Mouse (Mus musculus) midbrain, embryonic 13.5 days (tissue): ENCODE measurements around the gene Surf1. TPM values are rescaled to one million over a fixed set of nuclear protein-coding genes. Genes with fewer than 3 reads are reported as not detected.

Experiments
- polyA plus RNA-seq: library from polyadenylated mRNA; unstranded; fragments of >200 nt; fragmentation: Nextera tagmentation; extraction: Ambion mirVana; gene quantifications from 2 replicates; pipeline ENCODE4 v1.2.1, GENCODE M21; 2015

Surf1 gene
- polyA plus RNA-seq, 1 experiment from 2014 or later, result 76.5 TPM

Other genes with a start within 250 kb of the Surf1 start
- gene Lcn4, start 245.2 kb downstream of the Surf1 start, polyA plus RNA-seq, result not detected in 2 replicates
- gene Abo, start 51.6 kb downstream of the Surf1 start, polyA plus RNA-seq, result not detected in 2 replicates
- 31.0 and 33.9 TPM in 2 replicates for gene Surf6, start 13.7 kb downstream of the Surf1 start, polyA plus RNA-seq
- 160 and 164 TPM in 2 replicates for gene Med22, start 5.9 kb downstream of the Surf1 start, polyA plus RNA-seq
- 532 and 549 TPM in 2 replicates for gene Rpl7a, start 5.8 kb downstream of the Surf1 start, polyA plus RNA-seq
- 59.3 and 60.6 TPM in 2 replicates for gene Surf2, start 163 bp downstream of the Surf1 start, polyA plus RNA-seq
- 105 and 114 TPM in 2 replicates for gene Surf4, start 17.4 kb upstream of the Surf1 start, polyA plus RNA-seq
- 0.13 and 0.21 TPM in 2 replicates for gene Stkld1, start 17.5 kb upstream of the Surf1 start, polyA plus RNA-seq
- gene Rexo4, start 47.9 kb upstream of the Surf1 start, polyA plus RNA-seq, result 33.7 and 36.1 TPM in 2 replicates
- gene Adamts13, start 56.9 kb upstream of the Surf1 start, polyA plus RNA-seq, result not detected in 2 replicates
- gene Cacfd1, start 93.4 kb upstream of the Surf1 start, polyA plus RNA-seq, result 130 and 132 TPM in 2 replicates
- 3.6 and 3.8 TPM in 2 replicates for gene Slc2a6, start 111.5 kb upstream of the Surf1 start, polyA plus RNA-seq
- gene Mymk, start 155.6 kb upstream of the Surf1 start, polyA plus RNA-seq, result not detected in 2 replicates
- 6.0 and 6.9 TPM in 2 replicates for gene Adamtsl2, start 162.8 kb upstream of the Surf1 start, polyA plus RNA-seq
- 0.68 and 1.1 TPM in 2 replicates for gene Fam163b, start 226.0 kb upstream of the Surf1 start, polyA plus RNA-seq
- gene Dbh, start 248.7 kb upstream of the Surf1 start, polyA plus RNA-seq, result 0.19 and 0.82 TPM in 2 replicates